Comparison of ENCODE assay signal across 8 mouse cellular contexts in genomic region chr9:64811538-64812474, GRCm38 (mm10). TPM values are rescaled to one million over a fixed set of nuclear protein-coding genes. Genes with fewer than 3 reads are reported as not detected.
DNase-seq lines count a peak whose midpoint lies in the region; ATAC-seq and TF ChIP-seq lines count a peak whose summit lies in the region.

No protein-coding gene starts in this region.

- under 1% methylated on average over 59 of the region's 59 CpGs for WGBS in thymus, adult 2 months
- WGBS in limb, embryonic 15.5 days: under 1% methylated on average over 56 of the region's 59 CpGs

- H3K4me2 ChIP-seq in limb, embryonic 15.5 days: peak overlapping the region; percentile 72
- H3K4me2 ChIP-seq in myocyte (ENCODE audit: low read depth): peak overlapping the region; percentile 75

- no peak for DNase-seq in thymus, adult 2 months
- DNase-seq in thymus, postnatal 14 days: no peak
- DNase-seq in cerebellum, postnatal 25 days: peak; percentile 68 to 77
- DNase-seq in gastrocnemius, postnatal 25 days: peak; percentile 40
- peak; percentile 55 for DNase-seq in kidney, adult 9 months
- peak; percentile 18 to 36 for DNase-seq in urinary bladder, adult 18-20 months (ENCODE audit: low spot score in 2 of 2)

- H3K9me3 ChIP-seq in limb, embryonic 15.5 days: no peaks in the 10 kb centered on the region

- peak; percentile 65 for ATAC-seq in limb, embryonic 15.5 days (ENCODE audit: insufficient number of reproducible peaks, low FRiP score, low TSS enrichment, low read depth)

- peak overlapping the region; percentile 74 for H3K9ac ChIP-seq in limb, embryonic 15.5 days

- H3K4me3 ChIP-seq in thymus, adult 2 months (ENCODE audit: control insufficient read depth, insufficient read depth, low read length): peak overlapping the region; percentile 63
- peak overlapping the region; percentile 91 for H3K4me3 ChIP-seq in limb, embryonic 15.5 days
- peak overlapping the region; percentile 64 for H3K4me3 ChIP-seq in myocyte

- no peaks in the 10 kb centered on the region for H3K27me3 ChIP-seq in thymus, adult 2 months (ENCODE audit: control insufficient read depth, insufficient read depth, low read length)
- H3K27me3 ChIP-seq in limb, embryonic 15.5 days: no peaks in the 10 kb centered on the region
- H3K27me3 ChIP-seq in myocyte (ENCODE audit: control insufficient read depth, insufficient read depth, insufficient read length): no peaks in the 10 kb centered on the region

- H3K27ac ChIP-seq in thymus, adult 2 months (ENCODE audit: control insufficient read depth, insufficient read depth, low read length): peak overlapping the region; percentile 9; the same call in 1 of the 2 replicates
- peak overlapping the region; percentile 91 for H3K27ac ChIP-seq in limb, embryonic 15.5 days

- peaks cover 37% of the 10 kb centered on the region for H3K79me2 ChIP-seq in myocyte (ENCODE audit: control insufficient read depth, insufficient read depth)

- no peaks in the 10 kb centered on the region for H3K4me1 ChIP-seq in thymus, adult 2 months (replicated peaks; ENCODE audit: control insufficient read depth, insufficient read depth, low read length)
- 0 out of 2 replicates have a peak, but pooled peaks cover 4% of the 10 kb centered on the region for H3K4me1 ChIP-seq in limb, embryonic 15.5 days

- no peak; the same call in 1 of the 2 replicates for TF ChIP-seq CTCF in thymus, adult 2 months (IDR thresholded peaks at IDR 0.05; ENCODE audit: borderline replicate concordance, control insufficient read depth, extremely low read depth, insufficient read depth, low read length, poor library complexity)

- TF ChIP-seq POLR2A in thymus, adult 2 months (IDR thresholded peaks at IDR 0.05; ENCODE audit: control insufficient read depth, extremely low read depth, insufficient read depth, low read length, poor library complexity): 0 out of 2 replicates have a peak, but pooled peaks have one; percentile 14
- TF ChIP-seq POLR2A in myocyte (IDR thresholded peaks at IDR 0.05; ENCODE audit: insufficient read length, low read depth): no peak

- peak overlapping the region; percentile 81 for H3ac ChIP-seq in myocyte (ENCODE audit: control insufficient read depth, insufficient read length)

- H3K36me3 ChIP-seq in thymus, adult 2 months (ENCODE audit: control insufficient read depth, insufficient read depth, low read length): no peaks in the 10 kb centered on the region
- no peaks in the 10 kb centered on the region for H3K36me3 ChIP-seq in limb, embryonic 15.5 days
- no peaks in the 10 kb centered on the region for H3K36me3 ChIP-seq in myocyte (ENCODE audit: control insufficient read depth, insufficient read depth)

TF ChIP-seq in myocyte, 11 proteins besides CTCF, POLR2A, EP300 and RAD21:
- TF ChIP-seq E2F4 (IDR thresholded peaks at IDR 0.05; ENCODE audit: insufficient read depth) (no peak), MYOD1 (IDR thresholded peaks at IDR 0.05; ENCODE audit: control insufficient read depth in 1 of 3, insufficient read length in 2 of 3, low read depth in 2 of 3) (peak in 1 of 3 experiments; percentile 19), POLR2AphosphoS2 (IDR thresholded peaks at IDR 0.05; ENCODE audit: insufficient read length, low read depth) (no peak), MYOG (IDR thresholded peaks at IDR 0.05; ENCODE audit: control insufficient read depth in 1 of 3, insufficient read depth in 1 of 3, insufficient read length in 2 of 3, low read depth in 2 of 3) (peak in 1 of 3 experiments; percentile 18), SRF (IDR thresholded peaks at IDR 0.05; ENCODE audit: control insufficient read depth, insufficient read length, low read depth) (no peak)
TF ChIP-seq in myocyte: peak in this region for 2.

RNA-seq across cellular contexts. Expression of gene Dennd4a, which starts 0.7 kb away (rescaled TPM):
- 10.9 and 12.3 TPM in 2 replicates for polyA plus RNA-seq in thymus, adult 2 months (2012; rRNA removed)
- total RNA-seq in gastrocnemius, postnatal 25 days (2021): 1 to 10 TPM; 3.1 to 3.4 TPM
- 5.3 and 7.6 TPM in 2 replicates for polyA plus RNA-seq in limb, embryonic 15.5 days (2015; fragmentation: Nextera tagmentation; extraction: Ambion mirVana)
- 5.0 TPM for polyA plus RNA-seq in myocyte (2012; fragmentation: generic; extraction: Trizol)

Comparison
In these comparisons a context has a peak if more than half of its experiments do, and no peak if none do; other contexts are left out.
1. DNase-seq: peak in cerebellum, postnatal 25 days (2 of 2), gastrocnemius, postnatal 25 days (single experiment), kidney, adult 9 months (single experiment) and urinary bladder, adult 18-20 months (2 of 2); none in thymus, adult 2 months (single experiment) and thymus, postnatal 14 days (single experiment).
2. Peak in every context shown above with its lines, with median percentiles within 50 percentile points of each other: H3K4me3 ChIP-seq.